Mouse (Mus musculus) myocyte (in vitro differentiated cells): Measurements from ENCODE around the gene Stxbp3.

Source experiments
- E2F4 ChIP-seq: IDR thresholded peaks from one replicate; pipeline ENCODE4 v1.6.1; 2011; ENCODE audit warnings: mild to moderate bottlenecking, control low read depth, moderate library complexity; ENCODE audit not compliant: insufficient read depth
- POLR2A ChIP-seq: IDR thresholded peaks from one replicate; pipeline ENCODE4 v1.6.1; 2011; ENCODE audit warnings: low read depth, mild to moderate bottlenecking, control low read depth, moderate library complexity; ENCODE audit not compliant: insufficient read length
- USF1 ChIP-seq: IDR thresholded peaks from one replicate; pipeline ENCODE4 v1.6.1; 2011; ENCODE audit warnings: low read depth, mild to moderate bottlenecking, control low read depth, moderate library complexity

DNA sequence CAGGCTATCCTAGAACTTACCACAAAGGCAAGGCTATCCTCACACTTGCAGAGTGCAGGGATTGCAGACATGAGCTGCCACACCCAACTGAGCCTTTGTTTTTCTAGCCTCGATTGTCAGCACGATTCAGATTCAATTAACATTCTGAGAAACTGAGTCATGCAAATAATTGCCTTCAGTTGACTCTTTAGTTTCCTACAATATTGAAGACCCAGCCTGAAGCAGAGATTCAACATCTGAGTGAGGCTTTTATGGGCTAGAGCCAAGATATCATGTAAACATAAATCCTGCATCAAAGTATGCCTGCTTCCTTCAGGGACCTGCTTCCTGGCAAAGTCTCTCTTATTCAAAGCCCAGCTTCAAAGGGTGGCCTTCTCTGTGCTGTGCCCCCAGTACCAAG lies 76.6 kb downstream of the Stxbp3 start:
- TF ChIP-seq E2F4 (no peak), POLR2A (no peak), USF1 (no peak)
